Mouse (Mus musculus): ENCODE data around the gene Ccdc153. TPM values are rescaled to one million over a fixed set of nuclear protein-coding genes. Genes with fewer than 3 reads are reported as not detected.

Gene Ccdc153
- not detected in 2 replicates for polyA plus RNA-seq (2015; fragmentation: Nextera tagmentation; extraction: Ambion mirVana)

- Histone ChIP-seq H3K27ac (ENCODE audit: low read depth, low read length) (no peak within 1 kb of the TSS), H3K9ac (ENCODE audit: low read depth, low read length) (no peak within 1 kb of the TSS), H3K4me3 (ENCODE audit: low read length) (no peak within 1 kb of the TSS), H3K4me1 (ENCODE audit: control insufficient read depth, insufficient read depth, low read depth, low read length) (no peaks in the 10 kb centered on the region), H3K9me3 (ENCODE audit: control insufficient read depth, low read length) (no peaks in the 10 kb centered on the region), H3K27me3 (replicated peaks; ENCODE audit: control insufficient read depth, insufficient read depth, low read length) (no peaks in the 10 kb centered on the region), H3K36me3 (ENCODE audit: control insufficient read depth, insufficient read depth, low read length) (no peaks in the 10 kb centered on the region), H3K4me2 (ENCODE audit: low read length) (no peak within 1 kb of the TSS)
- WGBS, result 68% methylated on average over 2 of the region's 2 CpGs
- ATAC-seq, result no peak
These were observed at the start of gene Ccdc153 for GRCm38 (mm10) chr9:44240399-44240798. TSS of gene Ccdc153 (plus strand) at chr9:44240676.

- ATAC-seq, result no peak
- Histone ChIP-seq H3K36me3 (ENCODE audit: control insufficient read depth, insufficient read depth, low read length) (0 out of 2 replicates have a peak, but pooled peaks cover 2% of the 10 kb centered on the region), H3K9me3 (ENCODE audit: control insufficient read depth, low read length) (no peaks in the 10 kb centered on the region), H3K27me3 (replicated peaks; ENCODE audit: control insufficient read depth, insufficient read depth, low read length) (no peaks in the 10 kb centered on the region), H3K4me3 (ENCODE audit: low read length) (no peak overlapping the region), H3K4me1 (ENCODE audit: control insufficient read depth, insufficient read depth, low read depth, low read length) (no peaks in the 10 kb centered on the region; the same call in 1 of the 2 replicates), H3K9ac (ENCODE audit: low read depth, low read length) (no peak overlapping the region), H3K4me2 (ENCODE audit: low read length) (no peak overlapping the region), H3K27ac (ENCODE audit: low read depth, low read length) (no peak overlapping the region)
- 81% methylated on average over 3 of the region's 3 CpGs for WGBS
These were observed 49.3 kb upstream of the Ccdc153 start for GRCm38 (mm10) chr9:44191166-44191565.

GRCm38 (mm10) chr9:44192312-44192711, 48.2 kb upstream of the Ccdc153 start:
- no peak overlapping the region for H3K4me3 ChIP-seq (ENCODE audit: low read length)
- 93% methylated on average over 3 of the region's 3 CpGs for WGBS
- H3K4me1 ChIP-seq (ENCODE audit: control insufficient read depth, insufficient read depth, low read depth, low read length), result no peaks in the 10 kb centered on the region; the same call in 1 of the 2 replicates
- H3K27ac ChIP-seq (ENCODE audit: low read depth, low read length), result no peak overlapping the region
- ATAC-seq, result no peak
- 0 out of 2 replicates have a peak, but pooled peaks cover 2% of the 10 kb centered on the region for H3K36me3 ChIP-seq (ENCODE audit: control insufficient read depth, insufficient read depth, low read length)
- H3K4me2 ChIP-seq (ENCODE audit: low read length), result no peak overlapping the region
- H3K9ac ChIP-seq (ENCODE audit: low read depth, low read length), result no peak overlapping the region
- H3K27me3 ChIP-seq (replicated peaks; ENCODE audit: control insufficient read depth, insufficient read depth, low read length), result no peaks in the 10 kb centered on the region
- H3K9me3 ChIP-seq (ENCODE audit: control insufficient read depth, low read length), result no peaks in the 10 kb centered on the region

DNA sequence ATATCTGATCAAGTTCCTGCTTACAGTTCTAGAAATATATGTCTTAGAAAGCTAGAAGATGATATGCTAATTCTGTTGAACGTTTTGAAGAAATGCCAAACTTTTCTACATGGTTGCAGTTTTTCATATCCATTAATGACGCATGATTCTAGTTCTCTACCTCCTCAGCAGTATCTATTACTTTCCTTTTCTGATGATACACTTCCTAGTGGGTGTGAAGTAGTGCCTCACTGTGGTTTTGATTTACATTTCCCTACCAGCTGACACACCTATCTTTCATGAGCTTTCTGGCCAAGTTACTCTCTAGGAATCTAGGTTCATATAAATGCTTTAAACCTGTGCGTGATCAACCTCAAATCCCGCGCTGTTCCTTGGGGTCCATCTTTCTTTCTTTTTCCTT, 47.7 kb upstream of the Ccdc153 start:
- H3K27ac ChIP-seq (ENCODE audit: low read depth, low read length), result no peak overlapping the region
- no peak overlapping the region for H3K9ac ChIP-seq (ENCODE audit: low read depth, low read length)
- no peaks in the 10 kb centered on the region for H3K27me3 ChIP-seq (replicated peaks; ENCODE audit: control insufficient read depth, insufficient read depth, low read length)
- no peak for ATAC-seq
- H3K4me1 ChIP-seq (ENCODE audit: control insufficient read depth, insufficient read depth, low read depth, low read length), result no peaks in the 10 kb centered on the region; the same call in 1 of the 2 replicates
- H3K36me3 ChIP-seq (ENCODE audit: control insufficient read depth, insufficient read depth, low read length), result 0 out of 2 replicates have a peak, but pooled peaks cover 3% of the 10 kb centered on the region
- H3K4me2 ChIP-seq (ENCODE audit: low read length), result no peak overlapping the region
- WGBS, result 91% methylated on average over 5 of the region's 5 CpGs
- no peaks in the 10 kb centered on the region for H3K9me3 ChIP-seq (ENCODE audit: control insufficient read depth, low read length)
- no peak overlapping the region for H3K4me3 ChIP-seq (ENCODE audit: low read length)

DNA sequence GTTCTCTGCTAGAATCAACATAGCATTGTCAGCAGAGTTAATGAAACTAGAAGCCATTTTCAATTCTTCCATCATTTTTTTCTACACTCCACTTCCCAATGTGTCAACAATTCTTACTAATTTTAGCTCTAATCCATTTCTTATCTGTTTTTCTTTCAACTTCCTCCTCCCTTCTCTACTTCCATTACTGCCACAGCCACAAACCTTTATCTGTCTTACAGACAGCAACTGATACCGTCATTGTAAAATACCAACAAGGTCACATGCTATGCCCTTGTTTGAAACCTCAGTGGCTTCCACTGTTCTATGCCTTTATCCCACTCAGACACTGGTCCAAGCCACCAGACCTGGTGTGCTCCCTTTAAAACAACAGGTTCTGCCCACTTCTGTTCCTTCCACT, 46.5 kb upstream of the Ccdc153 start:
- H3K27me3 ChIP-seq (replicated peaks; ENCODE audit: control insufficient read depth, insufficient read depth, low read length), result no peaks in the 10 kb centered on the region
- no peaks in the 10 kb centered on the region for H3K4me1 ChIP-seq (ENCODE audit: control insufficient read depth, insufficient read depth, low read depth, low read length)
- H3K27ac ChIP-seq (ENCODE audit: low read depth, low read length), result no peak overlapping the region
- H3K4me3 ChIP-seq (ENCODE audit: low read length), result no peak overlapping the region
- no peaks in the 10 kb centered on the region for H3K9me3 ChIP-seq (ENCODE audit: control insufficient read depth, low read length)
- no peak for ATAC-seq
- 0 out of 2 replicates have a peak, but pooled peaks cover 5% of the 10 kb centered on the region for H3K36me3 ChIP-seq (ENCODE audit: control insufficient read depth, insufficient read depth, low read length)
- WGBS, result 92% methylated on average over 1 of the region's 1 CpGs
- no peak overlapping the region for H3K9ac ChIP-seq (ENCODE audit: low read depth, low read length)
- H3K4me2 ChIP-seq (ENCODE audit: low read length), result no peak overlapping the region

DNA sequence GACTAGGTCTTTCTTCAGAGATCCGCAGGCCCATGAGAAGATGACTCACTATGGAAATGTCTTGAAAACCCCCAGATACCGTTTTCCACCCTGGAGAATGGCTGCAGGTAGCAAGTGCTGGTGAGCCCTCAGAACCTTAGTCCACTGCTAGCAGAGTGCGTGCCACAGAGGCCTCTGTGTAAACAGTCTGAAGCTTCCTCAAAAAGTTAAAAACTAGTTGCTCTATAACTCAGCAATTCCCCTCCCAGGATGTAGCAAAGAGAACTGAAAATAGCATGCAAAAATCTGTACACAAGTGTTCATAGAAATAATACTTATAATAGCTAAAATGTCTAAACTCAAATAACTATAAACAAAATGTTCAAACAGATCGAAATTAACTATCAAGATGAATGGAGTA, 44.1 kb upstream of the Ccdc153 start:
- Histone ChIP-seq H3K4me2 (ENCODE audit: low read length) (no peak overlapping the region), H3K4me1 (ENCODE audit: control insufficient read depth, insufficient read depth, low read depth, low read length) (no peaks in the 10 kb centered on the region), H3K36me3 (ENCODE audit: control insufficient read depth, insufficient read depth, low read length) (peaks cover 5% of the 10 kb centered on the region; the same call in 1 of the 2 replicates), H3K9ac (ENCODE audit: low read depth, low read length) (no peak overlapping the region), H3K27me3 (replicated peaks; ENCODE audit: control insufficient read depth, insufficient read depth, low read length) (no peaks in the 10 kb centered on the region), H3K4me3 (ENCODE audit: low read length) (no peak overlapping the region), H3K27ac (ENCODE audit: low read depth, low read length) (no peak overlapping the region), H3K9me3 (ENCODE audit: control insufficient read depth, low read length) (no peaks in the 10 kb centered on the region)
- no peak for ATAC-seq
- WGBS, result 95% methylated on average over 4 of the region's 4 CpGs

- 85% methylated on average over 3 of the region's 3 CpGs for WGBS
- no peak overlapping the region for H3K4me3 ChIP-seq (ENCODE audit: low read length)
- ATAC-seq, result no peak
These were observed 41.3 kb upstream of the Ccdc153 start for GRCm38 (mm10) chr9:44199166-44199565.

DNA sequence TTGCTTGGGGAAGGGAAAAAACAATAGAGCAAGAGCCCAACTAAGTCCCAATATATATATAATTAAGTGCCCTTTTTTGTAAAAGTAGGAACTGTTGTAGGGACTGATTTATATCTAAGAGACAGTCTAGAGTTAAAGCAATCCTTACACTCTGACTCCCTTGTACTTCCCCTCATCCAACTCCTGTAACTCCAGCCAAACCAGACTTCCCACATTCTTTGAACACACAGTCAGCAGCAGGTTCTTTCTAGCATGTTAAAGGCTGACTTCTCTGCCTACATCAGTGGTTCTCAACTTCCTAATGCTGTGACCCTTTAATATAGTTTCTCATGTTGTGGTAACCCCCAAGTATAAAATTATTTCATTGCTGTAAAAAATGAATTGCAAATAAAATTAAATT, 40.9 kb upstream of the Ccdc153 start:
- no peaks in the 10 kb centered on the region for H3K4me1 ChIP-seq (ENCODE audit: control insufficient read depth, insufficient read depth, low read depth, low read length)
- no peaks in the 10 kb centered on the region for H3K9me3 ChIP-seq (ENCODE audit: control insufficient read depth, low read length)
- H3K27me3 ChIP-seq (replicated peaks; ENCODE audit: control insufficient read depth, insufficient read depth, low read length), result no peaks in the 10 kb centered on the region
- H3K9ac ChIP-seq (ENCODE audit: low read depth, low read length), result no peak overlapping the region
- H3K36me3 ChIP-seq (ENCODE audit: control insufficient read depth, insufficient read depth, low read length), result peaks cover 5% of the 10 kb centered on the region; the same call in 1 of the 2 replicates
- H3K4me2 ChIP-seq (ENCODE audit: low read length), result no peak overlapping the region
- ATAC-seq, result no peak
- H3K4me3 ChIP-seq (ENCODE audit: low read length), result no peak overlapping the region
- H3K27ac ChIP-seq (ENCODE audit: low read depth, low read length), result no peak overlapping the region

More at GRCm38 (mm10) chr9:44199166-44199565, 41.3 kb upstream of the Ccdc153 start:
- Histone ChIP-seq H3K36me3 (ENCODE audit: control insufficient read depth, insufficient read depth, low read length) (peaks cover 5% of the 10 kb centered on the region; the same call in 1 of the 2 replicates), H3K27ac (ENCODE audit: low read depth, low read length) (no peak overlapping the region), H3K9me3 (ENCODE audit: control insufficient read depth, low read length) (no peaks in the 10 kb centered on the region), H3K9ac (ENCODE audit: low read depth, low read length) (no peak overlapping the region), H3K4me1 (ENCODE audit: control insufficient read depth, insufficient read depth, low read depth, low read length) (no peaks in the 10 kb centered on the region), H3K27me3 (replicated peaks; ENCODE audit: control insufficient read depth, insufficient read depth, low read length) (no peaks in the 10 kb centered on the region), H3K4me2 (ENCODE audit: low read length) (no peak overlapping the region)

- Histone ChIP-seq H3K4me3 (ENCODE audit: low read length) (no peak overlapping the region), H3K4me1 (ENCODE audit: control insufficient read depth, insufficient read depth, low read depth, low read length) (no peaks in the 10 kb centered on the region), H3K9me3 (ENCODE audit: control insufficient read depth, low read length) (no peaks in the 10 kb centered on the region), H3K36me3 (ENCODE audit: control insufficient read depth, insufficient read depth, low read length) (peaks cover 5% of the 10 kb centered on the region; the same call in 1 of the 2 replicates), H3K27me3 (replicated peaks; ENCODE audit: control insufficient read depth, insufficient read depth, low read length) (no peaks in the 10 kb centered on the region), H3K4me2 (ENCODE audit: low read length) (no peak overlapping the region), H3K9ac (ENCODE audit: low read depth, low read length) (no peak overlapping the region), H3K27ac (ENCODE audit: low read depth, low read length) (no peak overlapping the region)
- 84% methylated on average over 3 of the region's 3 CpGs for WGBS
- ATAC-seq, result no peak
These were observed 40.0 kb upstream of the Ccdc153 start for GRCm38 (mm10) chr9:44200458-44200857.

- Histone ChIP-seq H3K4me2 (ENCODE audit: low read length) (no peak overlapping the region), H3K27ac (ENCODE audit: low read depth, low read length) (no peak overlapping the region), H3K9ac (ENCODE audit: low read depth, low read length) (no peak overlapping the region), H3K4me3 (ENCODE audit: low read length) (no peak overlapping the region), H3K4me1 (ENCODE audit: control insufficient read depth, insufficient read depth, low read depth, low read length) (no peaks in the 10 kb centered on the region), H3K27me3 (replicated peaks; ENCODE audit: control insufficient read depth, insufficient read depth, low read length) (no peaks in the 10 kb centered on the region), H3K9me3 (ENCODE audit: control insufficient read depth, low read length) (no peaks in the 10 kb centered on the region), H3K36me3 (ENCODE audit: control insufficient read depth, insufficient read depth, low read length) (no peaks in the 10 kb centered on the region)
- 94% methylated on average over 2 of the region's 2 CpGs for whole genome bisulfite sequencing
- ATAC-seq, result no peak
These were observed 32.6 kb upstream of the Ccdc153 start for GRCm38 (mm10) chr9:44207840-44208239.

Data from hindbrain, embryonic 16.5 days (tissue).